Mouse (Mus musculus): ENCODE results near the gene Kcnip4.

GRCm38 (mm10) chr5:48942378-48943088, 582.2 kb downstream of the Kcnip4 start:
- TF ChIP-seq MAFK (IDR thresholded peaks at IDR 0.05; ENCODE audit: insufficient read depth, low read depth, low read length): no peak
- no peak for TF ChIP-seq CHD2 (IDR thresholded peaks at IDR 0.05; ENCODE audit: low read depth, low read length)

Data from ES-E14 (cell line).